Mouse (Mus musculus) kidney, postnatal 14 days (tissue): ENCODE data around the gene Ntm.

Experiments
- DNase-seq: peaks from one replicate; pipeline ENCODE4 v3.0.0; 2022; ENCODE audit warnings: mixed read lengths

The Ntm gene

GRCm38 (mm10) chr9:29881614-29882013 is 81.3 kb downstream of the Ntm start:
- peak; percentile 9 for DNase-seq

GRCm38 (mm10) chr9:29877583-29877982 is 85.4 kb downstream of the Ntm start:
- no peak for DNase-seq

GRCm38 (mm10) chr9:29867746-29868145 is 95.2 kb downstream of the Ntm start:
- DNase-seq = no peak

- no peak for DNase-seq
Observed at GRCm38 (mm10) chr9:29866824-29867223, 96.1 kb downstream of the Ntm start.

- no peak for DNase-seq
Observed at GRCm38 (mm10) chr9:29866101-29866500, 96.8 kb downstream of the Ntm start.

- no peak for DNase-seq
Observed at GRCm38 (mm10) chr9:29865502-29865901, 97.4 kb downstream of the Ntm start.

- DNase-seq = no peak
Observed at GRCm38 (mm10) chr9:29864886-29865285, 98.1 kb downstream of the Ntm start.

- DNase-seq = no peak
Observed at GRCm38 (mm10) chr9:29862408-29862807, 100.5 kb downstream of the Ntm start.

- no peak for DNase-seq
Observed at GRCm38 (mm10) chr9:29859256-29860048, 103.5 kb downstream of the Ntm start.

- DNase-seq = no peak
Observed at GRCm38 (mm10) chr9:29848735-29849455, 114.0 kb downstream of the Ntm start.

GRCm38 (mm10) chr9:29837344-29837743 is 125.6 kb downstream of the Ntm start:
- DNase-seq = no peak

- DNase-seq = peak; percentile 18
Observed at GRCm38 (mm10) chr9:29834911-29835310, 128.0 kb downstream of the Ntm start.

GRCm38 (mm10) chr9:29833781-29834180 is 129.2 kb downstream of the Ntm start:
- DNase-seq = no peak

GRCm38 (mm10) chr9:29827240-29827660 is 135.7 kb downstream of the Ntm start:
- DNase-seq = no peak

- no peak for DNase-seq
Observed at GRCm38 (mm10) chr9:29825236-29825635, 137.7 kb downstream of the Ntm start.

- no peak for DNase-seq
Observed at GRCm38 (mm10) chr9:29823716-29824115, 139.2 kb downstream of the Ntm start.

GRCm38 (mm10) chr9:29812685-29813084 is 150.3 kb downstream of the Ntm start:
- DNase-seq = no peak

GRCm38 (mm10) chr9:29806790-29807189 is 156.2 kb downstream of the Ntm start:
- no peak for DNase-seq

- DNase-seq = no peak
Observed at GRCm38 (mm10) chr9:29804483-29804882, 158.5 kb downstream of the Ntm start.

GRCm38 (mm10) chr9:29803738-29804285 is 159.1 kb downstream of the Ntm start:
- no peak for DNase-seq

GRCm38 (mm10) chr9:29802990-29803737 is 159.8 kb downstream of the Ntm start:
- DNase-seq = no peak

GRCm38 (mm10) chr9:29802071-29802705 is 160.8 kb downstream of the Ntm start:
- no peak for DNase-seq

GRCm38 (mm10) chr9:29796281-29796680 is 166.7 kb downstream of the Ntm start:
- no peak for DNase-seq
